Mouse (Mus musculus): ENCODE data around the gene 4930539E08Rik.

The 4930539E08Rik gene

GRCm38 (mm10) chr17:28896095-28896780 is 18.9 kb downstream of the 4930539E08Rik start:
- no peak for DNase-seq (ENCODE audit: low spot score in 2 of 2)

DNA sequence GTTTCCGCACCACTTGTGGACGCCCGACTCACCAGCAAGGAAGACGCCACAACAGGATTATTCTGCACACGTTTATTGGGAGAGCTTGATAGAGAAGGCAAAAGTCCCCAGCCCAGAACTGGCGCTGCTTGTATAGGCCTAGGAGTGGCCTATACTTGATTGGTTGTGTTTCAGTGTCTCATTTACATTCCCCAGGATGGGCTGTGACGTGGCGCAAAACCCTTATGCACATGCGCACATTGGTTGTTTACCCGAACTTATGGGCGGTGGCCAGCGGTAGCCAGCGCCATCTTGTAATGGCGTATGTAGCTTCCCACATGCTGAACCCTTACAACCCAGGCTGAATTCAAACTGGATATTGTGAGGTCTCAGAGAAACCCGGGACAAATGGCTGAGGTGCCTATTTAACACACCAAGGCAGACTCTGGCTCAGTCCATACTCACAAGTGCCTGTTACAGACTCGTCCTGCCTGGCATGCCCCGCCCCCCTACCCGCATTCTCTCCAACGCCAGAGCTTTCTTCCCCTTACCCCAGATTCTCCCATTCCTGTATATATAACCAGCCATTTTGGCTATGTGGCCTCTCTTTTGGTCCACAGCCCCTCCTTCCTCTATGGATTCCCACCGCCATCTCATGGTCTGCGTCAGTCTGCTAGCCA is 19.8 kb downstream of the 4930539E08Rik start:
- DNase-seq (ENCODE audit: low spot score in 2 of 2): no peak

DNA sequence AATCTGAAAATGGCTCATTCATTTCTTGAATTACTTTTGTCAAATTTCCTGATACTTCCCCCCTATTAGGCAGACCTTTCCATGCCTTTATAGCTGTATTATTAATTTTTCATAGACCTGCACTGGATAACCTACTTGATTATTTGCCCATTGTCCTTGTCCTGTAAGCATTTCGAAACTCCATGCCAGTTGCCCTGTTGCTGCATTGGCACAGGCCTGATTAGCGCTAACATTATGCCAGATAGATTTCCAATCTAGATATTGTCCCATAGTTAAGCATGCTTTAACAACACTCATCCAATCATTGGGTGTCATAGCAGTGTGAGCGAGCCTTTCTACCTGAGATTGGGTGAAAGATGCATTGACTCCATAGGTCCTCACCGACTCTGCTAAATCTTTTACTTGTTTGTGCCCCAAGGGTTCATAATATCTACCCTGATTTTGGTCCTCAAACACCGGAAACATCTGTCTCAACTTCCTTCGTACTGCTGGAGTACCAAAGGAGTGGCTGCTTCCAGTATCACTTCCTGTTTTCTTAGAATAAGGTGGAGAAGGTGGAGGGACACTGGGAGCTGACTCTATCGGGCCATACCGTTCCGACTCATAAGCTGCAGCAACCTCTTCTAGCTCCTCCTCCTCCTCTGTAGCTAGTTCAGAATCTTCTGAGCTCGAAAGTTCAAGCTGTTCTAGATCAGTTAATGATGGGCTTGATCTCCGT is 20.9 kb downstream of the 4930539E08Rik start:
- DNase-seq (ENCODE audit: low spot score in 2 of 2): no peak

GRCm38 (mm10) chr17:28886266-28886665 is 28.9 kb downstream of the 4930539E08Rik start:
- DNase-seq (ENCODE audit: low spot score in 2 of 2): no peak

DNA sequence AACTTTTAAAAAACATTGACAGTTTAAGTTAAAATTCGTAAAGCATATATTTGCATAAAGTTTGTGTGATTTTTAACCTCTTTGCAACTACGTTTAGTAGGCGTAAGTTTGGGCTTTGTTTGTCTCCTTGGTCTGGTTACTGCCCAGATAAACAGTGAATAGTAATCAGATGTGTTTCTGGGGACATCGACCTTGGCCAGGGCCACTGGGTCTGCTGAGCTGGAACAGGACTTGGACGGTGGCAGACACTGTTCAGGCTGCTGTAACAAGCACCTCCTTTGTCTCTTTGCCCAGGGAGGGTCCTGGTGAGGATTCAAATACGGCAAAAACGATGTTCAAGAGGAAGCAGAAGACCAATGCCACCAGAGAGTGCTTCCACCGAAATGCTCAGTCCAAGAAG is 29.9 kb downstream of the 4930539E08Rik start:
- DNase-seq (ENCODE audit: low spot score in 2 of 2): no peak

GRCm38 (mm10) chr17:28883941-28884516 is 31.1 kb downstream of the 4930539E08Rik start:
- no peak for DNase-seq (ENCODE audit: low spot score in 2 of 2)

- no peak for DNase-seq (ENCODE audit: low spot score in 2 of 2)
These were observed 32.3 kb downstream of the 4930539E08Rik start for GRCm38 (mm10) chr17:28882810-28883209.

- peak in 1 of 2 experiments; percentile 47 for DNase-seq (ENCODE audit: low spot score in 2 of 2)
These were observed 32.8 kb downstream of the 4930539E08Rik start for GRCm38 (mm10) chr17:28882316-28882715.

DNA sequence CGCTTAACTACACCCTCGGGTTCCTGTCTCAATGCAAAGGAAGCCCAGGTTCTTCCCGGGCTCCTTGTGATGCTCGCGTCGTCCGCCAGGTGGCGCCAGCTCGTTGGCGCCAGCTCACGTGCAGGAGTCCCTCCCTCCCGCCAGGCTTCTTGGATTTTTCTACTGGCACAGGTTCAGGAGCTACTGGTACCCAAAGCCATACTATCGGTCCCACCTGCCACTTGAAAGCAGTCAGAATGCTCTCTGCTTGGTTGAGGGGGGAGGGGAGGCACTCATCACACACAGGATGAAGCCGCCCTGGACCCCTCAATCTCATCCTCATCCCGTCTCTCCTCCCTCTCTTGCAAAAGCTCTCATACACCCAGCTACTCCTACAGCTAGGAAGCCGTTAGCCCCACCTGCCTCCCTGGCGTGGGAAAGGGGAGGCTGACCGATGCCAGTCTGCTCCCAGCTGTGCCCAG is 35.2 kb downstream of the 4930539E08Rik start:
- peak; percentile 62 to 67 for DNase-seq (ENCODE audit: low spot score in 2 of 2)

- DNase-seq (ENCODE audit: low spot score in 2 of 2): no peak
These were observed 38.3 kb downstream of the 4930539E08Rik start for GRCm38 (mm10) chr17:28876821-28877220.

DNA sequence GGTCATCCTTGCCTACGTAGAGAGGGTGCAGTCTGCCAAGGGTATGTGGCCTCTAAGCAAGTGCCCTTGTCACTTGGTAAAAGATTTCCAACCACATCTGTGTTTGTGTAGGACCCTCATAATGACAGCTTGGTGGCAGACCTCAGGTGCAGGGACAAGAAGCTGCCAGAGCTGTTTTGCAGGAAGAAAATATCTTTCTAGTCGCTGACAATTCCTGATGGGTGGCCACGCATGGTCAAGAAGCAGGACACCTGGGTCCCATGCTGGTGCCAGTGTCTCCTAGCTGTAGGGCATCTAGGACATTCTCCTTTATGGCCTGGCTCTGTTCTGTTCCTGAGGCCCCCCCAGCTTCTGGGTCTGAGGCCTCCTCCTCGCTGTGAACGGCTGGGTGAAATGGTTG is 38.8 kb downstream of the 4930539E08Rik start:
- DNase-seq (ENCODE audit: low spot score in 2 of 2): no peak

DNA sequence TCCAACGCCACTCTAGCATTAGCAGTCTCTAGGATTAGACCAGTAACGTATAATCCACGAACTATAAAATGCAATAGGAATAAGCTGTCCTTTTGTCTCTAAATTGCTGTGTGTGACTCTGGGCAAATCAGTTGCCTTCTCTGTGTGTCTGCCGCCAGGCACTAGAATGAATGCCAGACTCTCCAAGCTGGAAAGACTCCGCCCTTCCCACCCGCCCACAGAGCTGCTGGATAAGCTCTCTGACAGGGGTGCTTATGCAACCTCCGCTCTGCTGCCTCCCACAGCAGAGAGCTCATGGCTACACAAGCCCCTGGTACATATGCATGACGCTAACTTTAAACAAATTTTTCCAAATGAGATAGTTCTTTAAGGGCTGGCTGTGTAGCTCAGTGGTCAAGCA is 39.8 kb downstream of the 4930539E08Rik start:
- DNase-seq (ENCODE audit: low spot score in 2 of 2): peak; percentile 49 to 56

GRCm38 (mm10) chr17:28874825-28875224 is 40.3 kb downstream of the 4930539E08Rik start:
- no peak for DNase-seq (ENCODE audit: low spot score in 2 of 2)

- DNase-seq (ENCODE audit: low spot score in 2 of 2): no peak
These were observed 40.9 kb downstream of the 4930539E08Rik start for GRCm38 (mm10) chr17:28874216-28874615.

DNA sequence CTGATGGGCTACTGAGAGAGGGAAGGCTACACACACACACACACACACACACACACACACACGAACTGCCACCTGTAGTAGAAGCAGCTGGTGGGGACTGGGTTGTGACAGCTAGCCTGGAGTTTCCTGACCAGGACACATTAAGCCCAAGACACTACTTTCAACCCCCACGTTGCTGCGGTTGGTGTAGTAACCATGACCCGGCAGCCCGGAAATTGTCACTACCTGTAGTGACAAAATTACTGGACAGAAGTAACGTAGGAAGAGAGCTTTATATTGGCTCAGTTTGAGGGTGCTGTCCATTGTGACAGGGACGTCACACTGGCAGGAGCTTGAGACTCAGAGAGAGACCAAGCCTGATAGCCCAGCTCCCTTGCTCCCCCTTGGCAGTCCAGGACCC is 42.8 kb downstream of the 4930539E08Rik start:
- no peak for DNase-seq (ENCODE audit: low spot score in 2 of 2)

GRCm38 (mm10) chr17:28871831-28872230 is 43.3 kb downstream of the 4930539E08Rik start:
- no peak for DNase-seq (ENCODE audit: low spot score in 2 of 2)

- no peak for DNase-seq (ENCODE audit: low spot score in 2 of 2)
These were observed 44.7 kb downstream of the 4930539E08Rik start for GRCm38 (mm10) chr17:28870435-28870834.

GRCm38 (mm10) chr17:28869412-28870110 is 45.6 kb downstream of the 4930539E08Rik start:
- peak; percentile 62 to 74 for DNase-seq (ENCODE audit: low spot score in 2 of 2)

- no peak for DNase-seq (ENCODE audit: low spot score in 2 of 2)
These were observed 47.7 kb downstream of the 4930539E08Rik start for GRCm38 (mm10) chr17:28867381-28867780.

GRCm38 (mm10) chr17:28866921-28867320 is 48.2 kb downstream of the 4930539E08Rik start:
- DNase-seq (ENCODE audit: low spot score in 2 of 2): no peak

DNA sequence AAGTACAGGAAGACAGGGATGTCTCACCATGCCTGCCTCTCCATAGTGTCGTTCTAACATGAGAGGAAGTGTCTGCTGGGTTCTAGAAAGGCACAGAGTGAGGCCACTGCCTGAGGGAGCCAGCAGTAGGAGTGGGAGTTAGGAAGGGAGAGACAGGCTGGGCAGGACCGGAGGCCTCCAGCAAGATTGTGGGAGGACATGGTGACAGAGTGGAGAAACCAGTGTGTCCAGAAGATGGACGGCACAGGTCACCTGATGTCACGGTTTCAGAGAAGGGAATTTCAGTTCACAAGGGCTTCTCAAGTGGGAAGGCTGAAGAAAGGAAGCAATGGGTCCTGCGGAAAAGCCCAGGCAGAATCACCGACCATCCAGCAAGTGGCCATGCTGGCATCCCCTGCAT is 50.7 kb downstream of the 4930539E08Rik start:
- DNase-seq (ENCODE audit: low spot score in 2 of 2): no peak

GRCm38 (mm10) chr17:28863926-28864325 is 51.2 kb downstream of the 4930539E08Rik start:
- no peak for DNase-seq (ENCODE audit: low spot score in 2 of 2)

Measured in frontal cortex, postnatal 14 days (tissue).